16 mouse cellular contexts compared by ENCODE assay signal in genomic region chr6:143516746-143517145, GRCm38 (mm10).
"Had no signal": no experiment of that assay in that cellular context is flagged by ENCODE, and none has a peak within 500 bp of the region (broad histone marks: within the 10 kb centered on the region; RNA-seq: fewer than 3 reads in every experiment).

No protein-coding gene starts in this region.

- H3K36me3 ChIP-seq: neural tube, embryonic 13.5 days; neural tube, embryonic 15.5 days; stomach, embryonic 15.5 days had no signal

- DNase-seq: retina, postnatal 1 day; right cerebral cortex, adult 18-20 months; right cerebral cortex, postnatal 14 days; right cerebral cortex, postnatal 25 days; right cerebral cortex, postnatal 4 days; spleen, adult 18-20 months; thymus, adult 18-20 months; thymus, adult 2 months; thymus, postnatal 14 days; thymus, postnatal 25 days; thymus, postnatal 36 days; thymus, postnatal 4 days had no signal

- H3K9ac ChIP-seq: neural tube, embryonic 13.5 days; neural tube, embryonic 15.5 days; stomach, embryonic 15.5 days had no signal

- H3K4me2 ChIP-seq: neural tube, embryonic 13.5 days; neural tube, embryonic 15.5 days; stomach, embryonic 15.5 days had no signal

- H3K4me3 ChIP-seq: neural tube, embryonic 13.5 days; neural tube, embryonic 15.5 days; stomach, embryonic 15.5 days had no signal

- H3K4me1 ChIP-seq: neural tube, embryonic 13.5 days; neural tube, embryonic 15.5 days; stomach, embryonic 15.5 days had no signal

- H3K27me3 ChIP-seq: neural tube, embryonic 13.5 days; neural tube, embryonic 15.5 days; stomach, embryonic 15.5 days had no signal

- H3K9me3 ChIP-seq: neural tube, embryonic 13.5 days; neural tube, embryonic 15.5 days; stomach, embryonic 15.5 days had no signal

- H3K27ac ChIP-seq: neural tube, embryonic 13.5 days; neural tube, embryonic 15.5 days; stomach, embryonic 15.5 days; stomach, postnatal 0 days had no signal
